Mouse (Mus musculus) intestine, embryonic 14.5 days (tissue): ENCODE measurements around the gene Pdia6. TPM values are rescaled to one million over a fixed set of nuclear protein-coding genes. Genes with fewer than 3 reads are reported as not detected.
A peak's percentile ranks its signal among the peaks of the same experiment; 100 is the strongest.

Experiments
- ATAC-seq: fragments of 200-750 bp; cut with Nextera tagmentation; replicated peaks from 2 replicates; pipeline ENCODE4 v1.8.0; 2017; ENCODE audit warnings: low read depth, moderate number of reproducible peaks, moderate TSS enrichment, moderate library complexity; ENCODE audit not compliant: low FRiP score, low TSS enrichment
- DNase-seq: peaks from one replicate; pipeline ENCODE4 v3.0.0-alpha.2; 2018; ENCODE audit warnings: low spot score
- H3K27ac ChIP-seq: fragments of 300-500 bp; sonication (generic); 2 replicates; pipeline ENCODE4 v1.5.1; 2014; ENCODE audit warnings: low read depth, mild to moderate bottlenecking, control low read depth
- H3K27me3 ChIP-seq: fragments of 300-500 bp; sonication (generic); replicated peaks from 2 replicates; pipeline ENCODE4 v1.6.1; 2014; ENCODE audit warnings: low read length, control low read depth; ENCODE audit not compliant: control insufficient read depth, insufficient read depth
- H3K36me3 ChIP-seq: fragments of 300-500 bp; sonication (generic); 2 replicates; pipeline ENCODE4 v1.6.1; 2014; ENCODE audit warnings: low read length, control low read depth; ENCODE audit not compliant: control insufficient read depth, insufficient read depth
- H3K4me1 ChIP-seq: fragments of 300-500 bp; sonication (generic); replicated peaks from 2 replicates; pipeline ENCODE4 v1.6.1; 2014; ENCODE audit warnings: low read length, control low read depth, mixed read lengths; ENCODE audit not compliant: control insufficient read depth, insufficient read depth
- H3K4me2 ChIP-seq: fragments of 300-500 bp; sonication (generic); 2 replicates; pipeline ENCODE4 v1.6.1; 2014; ENCODE audit warnings: low read length
- H3K4me3 ChIP-seq: fragments of 300-500 bp; sonication (generic); 2 replicates; pipeline ENCODE4 v1.5.1; 2014; ENCODE audit warnings: low read depth, low read length, control low read depth, mixed read lengths
- H3K9ac ChIP-seq: fragments of 300-500 bp; sonication (generic); 2 replicates; pipeline ENCODE4 v1.6.1; 2014; ENCODE audit warnings: mild to moderate bottlenecking, low read length
- H3K9me3 ChIP-seq: fragments of 300-500 bp; sonication (generic); 2 replicates; pipeline ENCODE4 v1.6.1; 2016; ENCODE audit warnings: low read length, control low read depth; ENCODE audit not compliant: control insufficient read depth
- WGBS: fragments of 180-500 bp; shearing (Covaris S2); extraction: QIAGEN DNeasy Blood & Tissue Kit; methylation state at CpG from one replicate; pipeline ENCODE4 v1.1.7; 2014; 5-methylcytosine and 5-hydroxymethylcytosine counted together
- polyA plus RNA-seq: library from polyadenylated mRNA; unstranded; fragments of >200 nt; fragmentation: Nextera tagmentation; extraction: Ambion mirVana; gene quantifications from 2 replicates; pipeline ENCODE4 v1.2.1, GENCODE M21; 2014

Gene Pdia6
- polyA plus RNA-seq, 1 experiment from 2014 or later, result 525 TPM

- Histone ChIP-seq H3K27ac (no peak overlapping the region), H3K4me1 (no peaks in the 10 kb centered on the region), H3K36me3 (no peaks in the 10 kb centered on the region), H3K27me3 (no peaks in the 10 kb centered on the region), H3K4me3 (no peak overlapping the region), H3K4me2 (no peak overlapping the region), H3K9ac (no peak overlapping the region), H3K9me3 (no peaks in the 10 kb centered on the region)
- no peak for ATAC-seq
- no peak for DNase-seq
- WGBS, result 45% methylated on average over 4 of the region's 4 CpGs
Measured at GRCm38 (mm10) chr12:17308246-17308645, 41.9 kb downstream of the Pdia6 start.

- H3K4me2 ChIP-seq, result no peak overlapping the region
- no peaks in the 10 kb centered on the region for H3K27me3 ChIP-seq
- 73% methylated on average over 16 of the region's 16 CpGs for WGBS
- no peak overlapping the region for H3K4me3 ChIP-seq
- DNase-seq, result no peak
- no peaks in the 10 kb centered on the region for H3K9me3 ChIP-seq
- no peaks in the 10 kb centered on the region for H3K36me3 ChIP-seq
- no peaks in the 10 kb centered on the region for H3K4me1 ChIP-seq
- ATAC-seq, result no peak
- no peak overlapping the region for H3K9ac ChIP-seq
- no peak overlapping the region for H3K27ac ChIP-seq
Measured at GRCm38 (mm10) chr12:17310852-17311839, 44.8 kb downstream of the Pdia6 start.

- DNase-seq (no peak), ATAC-seq (no peak)
- Histone ChIP-seq H3K9ac (no peak overlapping the region), H3K9me3 (no peaks in the 10 kb centered on the region), H3K27me3 (no peaks in the 10 kb centered on the region), H3K4me2 (no peak overlapping the region), H3K4me1 (no peaks in the 10 kb centered on the region), H3K4me3 (no peak overlapping the region), H3K27ac (no peak overlapping the region), H3K36me3 (no peaks in the 10 kb centered on the region)
- WGBS, result 82% methylated on average over 5 of the region's 5 CpGs
Measured at GRCm38 (mm10) chr12:17316096-17316495, 49.8 kb downstream of the Pdia6 start.

GRCm38 (mm10) chr12:17317970-17318369 lies 51.6 kb downstream of the Pdia6 start:
- DNase-seq, result no peak
- H3K9me3 ChIP-seq, result no peaks in the 10 kb centered on the region
- H3K4me1 ChIP-seq, result no peaks in the 10 kb centered on the region
- WGBS, result 68% methylated on average over 4 of the region's 4 CpGs
- no peaks in the 10 kb centered on the region for H3K36me3 ChIP-seq
- H3K27me3 ChIP-seq, result peaks cover 8% of the 10 kb centered on the region
- H3K4me2 ChIP-seq, result no peak overlapping the region
- no peak overlapping the region for H3K9ac ChIP-seq
- H3K4me3 ChIP-seq, result no peak overlapping the region
- no peak for ATAC-seq
- H3K27ac ChIP-seq, result no peak overlapping the region

- no peaks in the 10 kb centered on the region for H3K9me3 ChIP-seq
- H3K4me1 ChIP-seq, result no peaks in the 10 kb centered on the region
- no peak overlapping the region for H3K4me3 ChIP-seq
- ATAC-seq (no peak), DNase-seq (no peak)
- no peak overlapping the region for H3K4me2 ChIP-seq
- 75% methylated on average over 3 of the region's 3 CpGs for WGBS
- H3K27ac ChIP-seq, result no peak overlapping the region
- H3K9ac ChIP-seq, result no peak overlapping the region
- no peaks in the 10 kb centered on the region for H3K36me3 ChIP-seq
- H3K27me3 ChIP-seq, result peaks cover 13% of the 10 kb centered on the region
Measured at GRCm38 (mm10) chr12:17318453-17318852, 52.1 kb downstream of the Pdia6 start.

GRCm38 (mm10) chr12:17324549-17325470 lies 58.5 kb downstream of the Pdia6 start:
- WGBS, result 5% methylated on average over 51 of the region's 51 CpGs
- H3K9me3 ChIP-seq, result no peaks in the 10 kb centered on the region
- peak overlapping the region; percentile 42 for H3K4me3 ChIP-seq
- DNase-seq, result peak; percentile 59
- H3K36me3 ChIP-seq, result no peaks in the 10 kb centered on the region
- peaks cover 35% of the 10 kb centered on the region for H3K27me3 ChIP-seq
- 0 out of 2 replicates have a peak, but pooled peaks have one; percentile 55 for ATAC-seq
- H3K27ac ChIP-seq, result no peak overlapping the region
- peak overlapping the region; percentile 80 for H3K4me2 ChIP-seq
- no peaks in the 10 kb centered on the region for H3K4me1 ChIP-seq
- H3K9ac ChIP-seq, result 0 out of 2 replicates have a peak overlapping the region, but pooled peaks have one; percentile 27

- ATAC-seq (no peak), DNase-seq (no peak)
- H3K4me1 ChIP-seq, result no peaks in the 10 kb centered on the region
- H3K4me2 ChIP-seq, result no peak within 1 kb of the TSS
- H3K36me3 ChIP-seq, result no peaks in the 10 kb centered on the region
- peaks cover 14% of the 10 kb centered on the region for H3K27me3 ChIP-seq
- no peaks in the 10 kb centered on the region for H3K9me3 ChIP-seq
- H3K9ac ChIP-seq, result no peak within 1 kb of the TSS
- H3K27ac ChIP-seq, result no peak within 1 kb of the TSS
- H3K4me3 ChIP-seq, result no peak within 1 kb of the TSS
- 77% methylated on average over 3 of the region's 3 CpGs for WGBS
Measured at GRCm38 (mm10) chr12:17329259-17329658, 62.9 kb downstream of the Pdia6 start, which contains the start of gene Atp6v1c2. Atp6v1c2 (minus strand) TSS chr12:17329359.

- no peak overlapping the region for H3K27ac ChIP-seq
- no peaks in the 10 kb centered on the region for H3K4me1 ChIP-seq
- H3K4me3 ChIP-seq, result no peak overlapping the region
- no peaks in the 10 kb centered on the region for H3K27me3 ChIP-seq
- no peak overlapping the region for H3K9ac ChIP-seq
- no peaks in the 10 kb centered on the region for H3K36me3 ChIP-seq
- H3K9me3 ChIP-seq, result no peaks in the 10 kb centered on the region
- ATAC-seq (no peak), DNase-seq (no peak)
- H3K4me2 ChIP-seq, result no peak overlapping the region
- WGBS, result 35% methylated on average over 1 of the region's 1 CpGs
Measured at GRCm38 (mm10) chr12:17333459-17333858, 67.1 kb downstream of the Pdia6 start.
